Mouse (Mus musculus) left cerebral cortex, postnatal 10 days (tissue): Measurements from ENCODE around the gene Mtln. TPM values are rescaled to one million over a fixed set of nuclear protein-coding genes. Genes with fewer than 3 reads are reported as not detected.

ENCODE experiments used
- DNase-seq, 2 experiments: peaks; one replicate each; pipeline ENCODE4 v3.0.0; 2021 to 2022; ENCODE audit warnings: low spot score in 2 of 2, mixed read lengths in 1 of 2; ENCODE audit errors: extremely low spot score in 1 of 2
- intact Hi-C: fragments of 180-260 bp; cut with DNase I; formaldehyde crosslinking; loops from one replicate; pipeline ENCODE4 v1.15.1; 2025
- total RNA-seq, 2 experiments: library from RNA; stranded (reverse); gene quantifications; 2 replicates each; pipeline ENCODE4 v1.2.3; 2021

The Mtln gene
- total RNA-seq, result 10 to 100 TPM; 39.5 to 43.4 TPM

GRCm38 (mm10) chr2:127791919-127792603 is at the start of gene Mtln:
Mtln (minus strand) TSS chr2:127792488.
- intact Hi-C loops, result no loop called here
- peak; percentile 90 to 91 for DNase-seq

DNA sequence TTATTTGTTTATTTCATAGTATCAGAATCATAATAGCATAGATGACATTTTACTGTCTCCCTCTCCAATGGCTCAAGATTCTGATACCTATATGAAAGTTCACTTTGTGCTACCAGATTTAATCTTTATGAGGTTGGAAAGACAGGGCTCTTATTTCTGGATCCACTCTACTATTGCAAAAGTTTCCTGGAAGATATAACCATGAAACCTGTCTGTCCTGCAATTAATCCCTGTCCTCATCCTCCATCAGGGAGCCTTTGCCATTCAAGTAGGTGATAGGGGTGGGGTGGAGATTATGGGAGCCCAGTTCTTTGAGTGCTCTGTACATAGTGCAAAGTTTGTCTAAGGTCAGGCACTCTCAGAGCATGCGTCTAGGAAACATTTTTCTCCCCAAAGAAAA is 49.1 kb upstream of the Mtln start:
- no peak for DNase-seq
- intact Hi-C loops, result loop anchor here (10.0 kb wide), 1 partner anchor 237 kb away; no protein-coding TSS in a partner anchor

- intact Hi-C loops, result no loop called here
- no peak for DNase-seq
Observed at GRCm38 (mm10) chr2:127839425-127839824, 47.1 kb upstream of the Mtln start.

GRCm38 (mm10) chr2:127838576-127838975 is 46.3 kb upstream of the Mtln start, which contains the start of gene Acoxl:
Acoxl (plus strand) TSS chr2:127838876.
- no peak for DNase-seq
- intact Hi-C loops, result no loop called here

GRCm38 (mm10) chr2:127832833-127833190 is 40.5 kb upstream of the Mtln start:
- intact Hi-C loops, result no loop called here
- no peak for DNase-seq

- intact Hi-C loops, result no loop called here
- DNase-seq, result no peak
Observed at GRCm38 (mm10) chr2:127832103-127832832, 40.0 kb upstream of the Mtln start.

- DNase-seq, result peak; percentile 94 to 98
Observed at GRCm38 (mm10) chr2:127831401-127832102, 39.3 kb upstream of the Mtln start, which contains the start of gene Bub1. Bub1 (minus strand) TSS chr2:127831865.

DNA sequence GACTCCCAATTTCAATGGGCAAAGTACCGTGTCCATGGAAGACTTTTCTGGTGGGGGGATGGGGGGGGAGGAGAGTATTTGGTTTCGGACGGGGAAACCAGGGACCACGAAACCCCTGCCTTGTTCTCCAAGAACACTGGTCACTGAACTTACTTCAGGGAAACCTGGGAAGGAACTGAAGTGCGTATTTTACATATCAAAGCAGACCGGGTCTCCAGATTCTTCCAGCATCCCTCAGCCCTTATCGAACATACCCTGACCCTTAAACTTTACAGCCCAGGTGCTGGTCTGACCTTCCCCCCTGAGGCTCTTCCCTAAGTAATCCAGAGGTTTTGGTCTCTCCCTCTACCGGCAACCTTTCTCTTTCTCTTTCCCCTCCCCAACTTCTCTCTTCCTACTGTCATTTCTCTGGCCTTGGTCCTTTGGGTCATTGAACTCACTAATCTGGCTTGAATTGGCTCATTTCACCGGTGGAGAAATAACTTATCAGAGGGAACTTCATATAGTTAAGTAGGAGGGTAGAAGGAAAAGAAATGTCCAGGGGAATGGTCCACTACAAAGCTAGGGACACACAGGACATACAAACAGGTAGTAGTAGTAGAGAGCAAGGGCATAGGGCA is 2.5 kb downstream of the Mtln start:
- intact Hi-C loops, result no loop called here
- DNase-seq, result no peak

More at GRCm38 (mm10) chr2:127831401-127832102, 39.3 kb upstream of the Mtln start, which contains the start of gene Bub1:
- intact Hi-C loops, result no loop called here

- no peak for DNase-seq
- intact Hi-C loops, result no loop called here
Observed at GRCm38 (mm10) chr2:127789138-127789537, 3.1 kb downstream of the Mtln start.

DNA sequence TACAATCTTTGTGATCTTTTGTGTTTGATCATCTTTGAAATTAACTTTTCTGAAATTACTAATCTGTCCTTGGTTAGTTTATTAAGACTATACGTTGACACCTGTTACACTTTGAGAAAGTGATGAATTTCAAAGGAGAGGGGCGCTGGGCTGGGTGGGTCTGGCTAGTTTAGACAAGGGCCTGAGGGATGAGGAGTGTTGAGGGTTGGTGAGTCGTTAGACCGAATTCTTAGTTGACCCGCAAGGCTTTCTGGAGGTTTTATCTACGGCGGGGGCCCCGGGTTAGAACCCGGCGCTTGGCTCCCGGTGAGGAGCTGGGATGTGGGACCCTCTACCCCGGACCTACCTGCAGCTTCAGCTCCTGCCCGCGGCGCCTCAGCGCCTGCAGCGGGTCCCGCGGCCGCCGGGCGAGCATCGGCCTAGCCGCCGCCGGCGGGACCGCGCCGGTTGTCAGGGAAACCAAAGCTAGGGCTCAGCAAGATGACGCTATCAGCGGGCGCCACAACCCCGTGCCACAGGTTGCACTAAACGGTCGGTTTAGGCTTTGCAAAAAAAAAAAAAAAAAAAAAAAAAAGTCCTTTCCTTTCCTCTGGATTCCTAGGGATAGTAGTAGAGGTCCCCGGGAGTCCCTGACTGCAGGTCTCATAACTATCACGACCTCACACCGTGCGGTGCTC is 3.7 kb downstream of the Mtln start, which contains the start of gene Nphp1:
Gene Nphp1, minus strand, starts transcription at position 458 of the 677 bp plus-strand sequence.
- peak; percentile 79 to 93 for DNase-seq
- intact Hi-C loops, result no loop called here

DNA sequence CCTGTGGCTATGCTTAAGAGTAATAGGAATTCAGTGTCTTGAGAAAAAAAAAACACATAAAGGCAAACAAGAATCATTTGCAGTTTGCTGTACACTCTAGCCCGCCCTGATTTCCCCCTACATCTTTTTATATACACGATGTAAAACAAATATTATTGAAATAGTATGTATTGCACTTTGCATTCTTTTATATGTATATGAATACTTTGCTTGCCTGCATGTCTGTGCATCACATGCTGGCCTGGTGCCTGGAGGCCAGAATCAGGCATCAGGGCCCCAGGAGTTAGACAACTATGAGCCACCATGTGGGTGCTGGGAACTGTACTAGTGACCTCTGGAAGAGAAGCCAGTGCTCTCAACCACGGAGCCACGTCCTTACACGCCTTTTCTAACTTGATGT is 5.1 kb downstream of the Mtln start:
- intact Hi-C loops, result no loop called here
- peak in 1 of 2 experiments; percentile 30 for DNase-seq

DNA sequence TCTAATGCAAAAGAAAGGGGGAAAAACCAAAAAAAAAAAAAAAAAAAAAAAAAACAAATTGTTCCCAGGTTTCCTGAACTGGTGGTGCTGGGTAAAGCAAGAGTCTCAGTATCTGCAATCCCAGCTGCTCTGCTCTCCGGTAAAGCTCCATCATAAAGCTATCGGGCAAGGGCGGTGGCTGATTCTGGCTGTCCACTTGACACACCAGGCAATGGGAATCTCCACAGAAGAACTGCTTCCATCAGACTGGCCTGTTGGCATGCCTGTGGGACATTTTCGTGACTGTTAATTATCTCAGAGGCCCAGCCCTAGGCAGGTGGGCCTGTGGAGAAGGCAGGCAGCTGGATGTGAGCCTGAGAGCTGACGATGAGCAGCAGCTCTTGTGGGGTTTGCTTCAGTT is 13.8 kb downstream of the Mtln start:
- intact Hi-C loops, result no loop called here
- no peak for DNase-seq

- intact Hi-C loops, result no loop called here
- DNase-seq, result no peak
Observed at GRCm38 (mm10) chr2:127775013-127775412, 17.3 kb downstream of the Mtln start.

DNA sequence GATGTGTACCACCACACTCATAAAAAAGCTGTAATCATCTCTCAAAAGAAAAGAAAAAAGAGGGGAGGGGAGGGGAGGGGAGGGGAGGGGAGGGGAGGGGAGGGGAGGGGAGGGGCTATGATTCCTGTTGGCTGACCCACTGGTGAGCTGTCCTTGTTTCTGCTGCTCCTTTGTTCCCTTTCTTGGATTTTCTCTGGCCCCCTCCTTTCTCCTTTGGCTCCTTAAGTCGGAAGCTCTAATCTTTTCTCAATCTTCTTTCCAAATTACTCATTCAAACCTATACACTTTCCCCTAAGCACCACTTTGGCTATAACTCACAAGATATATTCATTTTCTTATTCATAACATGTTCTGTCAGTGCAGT is 17.7 kb downstream of the Mtln start:
- DNase-seq, result no peak
- intact Hi-C loops, result no loop called here

DNA sequence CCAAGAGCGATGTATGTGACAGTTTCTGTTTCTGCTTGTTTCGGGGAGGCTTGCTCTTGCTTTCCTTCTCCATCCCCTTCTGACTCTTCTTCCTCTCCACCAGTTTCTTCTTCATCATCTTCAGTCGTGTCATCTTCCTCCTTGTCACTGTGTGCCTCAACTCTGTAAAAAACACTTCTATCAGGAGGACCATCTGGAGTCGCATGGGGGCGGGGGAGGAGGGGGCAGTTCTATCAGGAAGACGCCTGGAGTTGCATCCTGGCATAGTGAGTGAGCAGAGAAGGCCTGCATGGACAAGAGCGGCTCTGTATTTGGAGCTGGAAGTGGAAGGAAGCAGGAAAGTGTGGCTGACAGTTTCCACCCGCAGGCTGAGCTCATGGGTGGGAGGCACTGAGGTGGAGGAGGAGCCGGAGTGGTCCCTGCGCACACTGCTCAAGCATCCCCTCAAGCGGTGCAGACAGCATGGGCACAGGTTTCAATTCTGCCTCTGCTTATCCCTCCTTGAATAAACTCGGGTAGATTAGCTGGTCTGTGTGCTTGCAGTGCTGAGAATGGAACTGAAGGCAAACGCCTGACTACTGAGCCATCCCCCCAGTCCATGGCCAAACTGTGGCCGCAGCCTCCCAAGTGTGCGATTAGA is 18.2 kb downstream of the Mtln start:
- intact Hi-C loops, result no loop called here
- DNase-seq, result no peak

DNA sequence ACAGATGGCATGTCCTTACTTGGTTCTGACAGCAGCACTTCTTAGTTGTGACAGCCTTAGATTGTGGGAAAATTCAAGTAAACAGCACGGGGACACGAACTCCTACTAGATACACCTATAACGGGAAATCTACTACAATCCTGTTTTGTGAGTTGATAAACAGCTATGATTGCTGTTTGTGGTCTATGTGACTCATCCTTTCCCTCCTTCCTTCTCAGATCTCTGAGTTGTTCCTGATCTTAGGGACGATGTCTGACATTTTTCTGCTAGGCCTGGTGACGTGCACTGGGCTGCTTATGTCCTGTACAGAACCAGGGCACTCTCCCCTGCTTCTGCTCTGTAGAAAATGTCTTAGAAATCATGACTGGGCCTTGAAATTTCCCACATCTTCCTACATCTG is 30.7 kb downstream of the Mtln start:
- intact Hi-C loops, result no loop called here
- no peak for DNase-seq

- no peak for DNase-seq
- intact Hi-C loops, result no loop called here
Observed at GRCm38 (mm10) chr2:127760429-127761000, 31.8 kb downstream of the Mtln start.

DNA sequence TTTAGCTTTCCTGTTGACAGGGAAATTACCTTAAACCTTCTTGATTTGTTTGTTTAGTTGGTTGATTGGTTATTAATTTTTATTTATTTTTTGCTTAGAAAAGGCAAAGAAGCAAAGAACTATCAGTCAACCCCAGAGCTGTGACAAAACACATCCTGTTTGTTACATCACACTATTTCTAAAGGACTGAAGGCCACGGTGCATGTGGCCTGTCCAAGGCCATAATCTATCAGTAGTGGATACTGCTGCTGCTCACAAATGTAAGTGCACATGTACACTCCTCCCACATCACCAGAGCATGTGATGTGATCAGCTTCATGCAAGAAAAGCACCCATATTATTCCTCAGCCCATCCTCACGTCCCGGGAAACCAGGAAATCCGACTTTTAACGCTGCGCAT is 32.3 kb downstream of the Mtln start:
- intact Hi-C loops, result no loop called here
- no peak for DNase-seq
